Mouse (Mus musculus) MEL (cell line): ENCODE results near the gene Hist1h2ak. TPM values are rescaled to one million over a fixed set of nuclear protein-coding genes. Genes with fewer than 3 reads are reported as not detected.

ENCODE experiments used
- DNase-seq: peaks from one replicate; pipeline ENCODE4 v3.0.0; 2011; ENCODE audit warnings: low read depth, low spot score
- H3K27ac ChIP-seq: 2 replicates; pipeline ENCODE4 v1.5.1; 2012; ENCODE audit warnings: low read depth, mild to moderate bottlenecking, control low read depth, low read length, moderate library complexity; ENCODE audit not compliant: control insufficient read depth
- H3K27me3 ChIP-seq, 2 experiments: fragments of 150-350 bp in 1 of 2; sonication (generic) in 1 of 2; 2 replicates each; pipeline ENCODE4 v1.6.1; 2012; ENCODE audit warnings: low read length in 2 of 2, mild to moderate bottlenecking in 2 of 2, improper control_type of control experiment in 1 of 2, moderate library complexity in 1 of 2; ENCODE audit not compliant: insufficient read depth in 2 of 2, control insufficient read depth in 1 of 2
- H3K36me3 ChIP-seq, 2 experiments: 2 replicates each; pipeline ENCODE4 v1.6.1; 2012 to 2014; ENCODE audit warnings: low read length in 2 of 2, improper control_type of control experiment in 1 of 2, inconsistent platforms in 1 of 2, mild to moderate bottlenecking in 1 of 2; ENCODE audit not compliant: insufficient read depth in 2 of 2, control insufficient read depth in 1 of 2
- H3K4me1 ChIP-seq, 2 experiments: fragments of 150-350 bp in 1 of 2; sonication (generic) in 1 of 2; 2 replicates each; pipeline ENCODE4 v1.6.1; 2012; ENCODE audit warnings: low read length in 2 of 2, improper control_type of control experiment in 1 of 2, mild to moderate bottlenecking in 1 of 2; ENCODE audit not compliant: insufficient read depth in 2 of 2, control insufficient read depth in 1 of 2
- H3K4me3 ChIP-seq, 2 experiments: fragments of 150-350 bp in 1 of 2; sonication (generic) in 1 of 2; 2 replicates each; pipeline ENCODE4 v1.5.1; 2012; ENCODE audit warnings: low read depth in 2 of 2, low read length in 2 of 2, mild to moderate bottlenecking in 2 of 2, moderate library complexity in 2 of 2, control low read depth in 1 of 2, improper control_type of control experiment in 1 of 2; ENCODE audit not compliant: control insufficient read depth in 1 of 2, insufficient read depth in 1 of 2
- H3K79me2 ChIP-seq: 2 replicates; pipeline ENCODE4 v1.6.1; 2012; ENCODE audit warnings: mild to moderate bottlenecking, low read length, moderate library complexity; ENCODE audit not compliant: control insufficient read depth, poor library complexity, insufficient read depth
- H3K9ac ChIP-seq: 2 replicates; pipeline ENCODE4 v1.6.1; 2012; ENCODE audit warnings: low read depth, mild to moderate bottlenecking, control low read depth, low read length, moderate library complexity; ENCODE audit not compliant: control insufficient read depth, poor library complexity, severe bottlenecking
- H3K9me3 ChIP-seq: fragments of 150-350 bp; sonication (generic); replicated peaks from 2 replicates; pipeline ENCODE4 v1.6.1; 2012; ENCODE audit warnings: mild to moderate bottlenecking, low read length, improper control_type of control experiment, moderate library complexity; ENCODE audit not compliant: insufficient read depth
- BHLHE40 ChIP-seq: IDR thresholded peaks from 2 replicates; pipeline ENCODE4 v1.6.1; 2012; ENCODE audit warnings: low read depth, mild to moderate bottlenecking, inconsistent platforms, low read length, improper control_type of control experiment, borderline replicate concordance
- ELF1 ChIP-seq: IDR thresholded peaks from 2 replicates; pipeline ENCODE4 v1.6.1; 2014; ENCODE audit warnings: low read depth, mild to moderate bottlenecking, inconsistent platforms, low read length, improper control_type of control experiment, moderate library complexity
- KAT2A ChIP-seq: conservative IDR thresholded peaks from 2 replicates; pipeline ENCODE4 v1.6.1; 2012; ENCODE audit warnings: low read depth, low read length, improper control_type of control experiment, inconsistent platforms
- MAFK ChIP-seq: IDR thresholded peaks from 2 replicates; pipeline ENCODE4 v1.6.1; 2011; ENCODE audit warnings: low read depth, mild to moderate bottlenecking, low read length, improper control_type of control experiment, borderline replicate concordance
- MEF2A ChIP-seq: IDR thresholded peaks from 2 replicates; pipeline ENCODE4 v1.6.1; 2014; ENCODE audit warnings: low read depth, mild to moderate bottlenecking, inconsistent platforms, low read length, improper control_type of control experiment; ENCODE audit not compliant: poor library complexity, insufficient replicate concordance, severe bottlenecking; ENCODE audit errors: extremely low read depth
- MXI1 ChIP-seq: IDR thresholded peaks from 2 replicates; pipeline ENCODE4 v1.6.1; 2011; ENCODE audit warnings: mild to moderate bottlenecking, low read depth, low read length, improper control_type of control experiment
- NRF1 ChIP-seq: IDR thresholded peaks from 2 replicates; pipeline ENCODE4 v1.6.1; 2014; ENCODE audit warnings: low read depth, mild to moderate bottlenecking, inconsistent platforms, low read length, improper control_type of control experiment, moderate library complexity; ENCODE audit not compliant: poor library complexity, insufficient read depth, severe bottlenecking
- POLR2A ChIP-seq, 2 experiments: IDR thresholded peaks; 2 replicates each; pipeline ENCODE4 v1.6.1; 2011 to 2012; ENCODE audit warnings: low read length in 2 of 2, mild to moderate bottlenecking in 2 of 2, control low read depth in 1 of 2, improper control_type of control experiment in 1 of 2, low read depth in 1 of 2, moderate library complexity in 1 of 2; ENCODE audit not compliant: control insufficient read depth in 1 of 2, insufficient read depth in 1 of 2, poor library complexity in 1 of 2
- POLR2AphosphoS5 ChIP-seq: IDR thresholded peaks from 2 replicates; pipeline ENCODE4 v1.6.1; 2012; ENCODE audit warnings: low read depth, borderline replicate concordance, mild to moderate bottlenecking, inconsistent platforms, low read length, moderate library complexity, mixed read lengths
- UBTF ChIP-seq: IDR thresholded peaks from 2 replicates; pipeline ENCODE4 v1.6.1; 2012; ENCODE audit warnings: low read depth, mild to moderate bottlenecking, inconsistent platforms, low read length, improper control_type of control experiment, moderate library complexity, borderline replicate concordance; ENCODE audit not compliant: insufficient read depth
- USF1 ChIP-seq: IDR thresholded peaks from 2 replicates; pipeline ENCODE4 v1.6.1; 2014; ENCODE audit warnings: low read depth, mild to moderate bottlenecking, inconsistent platforms, low read length, improper control_type of control experiment, moderate library complexity
- USF2 ChIP-seq, 2 experiments: IDR thresholded peaks; 2 replicates each; pipeline ENCODE4 v1.6.1; 2011 to 2012; ENCODE audit warnings: improper control_type of control experiment in 2 of 2, low read length in 2 of 2, borderline replicate concordance in 1 of 2, inconsistent platforms in 1 of 2, low read depth in 1 of 2, mild to moderate bottlenecking in 1 of 2; ENCODE audit not compliant: insufficient read depth in 1 of 2
- polyA plus RNA-seq, 2 experiments: library from polyadenylated mRNA; stranded (reverse) in 1 of 2; unstranded in 1 of 2; fragments of >175 nt in 1 of 2; fragments of >200 nt in 1 of 2; gene quantifications; 2 replicates each; pipeline versions ENCODE4 v1.2.1 to v1.2.4; 2012; ENCODE audit warnings: low replicate concordance in 2 of 2, low read depth in 1 of 2; ENCODE audit not compliant: insufficient read length in 2 of 2, insufficient read depth in 1 of 2, missing spikeins in 1 of 2
- total RNA-seq: library from RNA; depleted of rRNA; stranded (reverse); fragments of 300-350 nt; gene quantifications from 2 replicates; pipeline ENCODE4 v1.2.3, GENCODE M21; 2012

Hist1h2ak gene
- total and polyA plus RNA-seq, 3 experiments: 10.6 to 1,127 TPM; not detected in 1

- peak overlapping the region; percentile 93 for H3K9ac ChIP-seq
- peak overlapping the region; percentile 64 to 67 for H3K4me3 ChIP-seq
- TF ChIP-seq MAFK (no peak), POLR2AphosphoS5 (peak; percentile 100; the same call in 1 of the 2 replicates), MEF2A (no peak), POLR2A (IDR thresholded peaks at IDR 0.05; ENCODE audit: control insufficient read depth in 1 of 2, insufficient read depth in 1 of 2, low read depth in 1 of 2, low read length in 2 of 2, poor library complexity in 1 of 2) (peak in 1 of 2 experiments; percentile 91; a peak in 2 of 4 replicates), BHLHE40 (no peak), USF2 (IDR thresholded peaks at IDR 0.05; ENCODE audit: borderline replicate concordance in 1 of 2, insufficient read depth in 1 of 2, low read depth in 1 of 2, low read length in 2 of 2) (no peak)
- peak overlapping the region; percentile 99 for H3K27ac ChIP-seq
- H3K79me2 ChIP-seq: peaks cover 8% of the 10 kb centered on the region; the same call in 1 of the 2 replicates
- peaks cover 0 to 20% of the 10 kb centered on the region in 2 experiments; a peak in 2 of 4 replicates for H3K36me3 ChIP-seq
- H3K4me1 ChIP-seq: peaks cover 0 to 15% of the 10 kb centered on the region in 2 experiments; a peak in 2 of 4 replicates
- H3K9me3 ChIP-seq: no peaks in the 10 kb centered on the region
- peak; percentile 95 for DNase-seq
- H3K27me3 ChIP-seq: no peaks in the 10 kb centered on the region
Observed at GRCm38 (mm10) chr13:21778814-21779766, 25.5 kb upstream of the Hist1h2ak start.

GRCm38 (mm10) chr13:21755707-21756106 is 2.1 kb upstream of the Hist1h2ak start:
- peak overlapping the region; percentile 82 for H3K9ac ChIP-seq
- TF ChIP-seq NRF1: no peak
- TF ChIP-seq USF1: no peak
- no peak for TF ChIP-seq KAT2A
- TF ChIP-seq ELF1: no peak
- TF ChIP-seq MXI1: no peak
- TF ChIP-seq UBTF: no peak
- TF ChIP-seq, all 39 proteins: peak for 0
- H3K27me3 ChIP-seq: no peaks in the 10 kb centered on the region

More at GRCm38 (mm10) chr13:21755707-21756106, 2.1 kb upstream of the Hist1h2ak start:
- H3K36me3 ChIP-seq: peaks cover 0 to 19% of the 10 kb centered on the region in 2 experiments; a peak in 2 of 4 replicates
- peak overlapping the region; percentile 97; the same call in 1 of the 2 replicates for H3K27ac ChIP-seq
- peaks cover 0 to 5% of the 10 kb centered on the region in 2 experiments; a peak in 3 of 4 replicates for H3K4me1 ChIP-seq
- H3K4me3 ChIP-seq: no peak overlapping the region; a peak in 1 of 4 replicates
- no peaks in the 10 kb centered on the region for H3K9me3 ChIP-seq
- DNase-seq: peak; percentile 51
- H3K79me2 ChIP-seq: no peaks in the 10 kb centered on the region; the same call in 1 of the 2 replicates
